Mouse (Mus musculus): Measurements from ENCODE around the gene Gm20388. TPM values are rescaled to one million over a fixed set of nuclear protein-coding genes. Genes with fewer than 3 reads are reported as not detected.

Gene Gm20388
- polyA plus RNA-seq, 1 experiment from 2014 or later: not detected

GRCm38 (mm10) chr8:121218486-121218885 is 1307.8 kb downstream of the Gm20388 start:
- ATAC-seq: no peak
- WGBS (ENCODE audit: insufficient replicate concordance): 76% methylated on average over 3 of the region's 3 CpGs
- Histone ChIP-seq H3K9me3 (replicated peaks) (peaks cover 4% of the 10 kb centered on the region; the same call in 1 of the 2 replicates), H3K4me2 (no peak overlapping the region), H3K4me3 (no peak overlapping the region), H3K36me3 (no peaks in the 10 kb centered on the region), H3K27ac (no peak overlapping the region), H3K9ac (no peak overlapping the region), H3K4me1 (no peaks in the 10 kb centered on the region), H3K27me3 (replicated peaks) (peaks cover 42% of the 10 kb centered on the region)

- H3K4me2 ChIP-seq: no peak overlapping the region
- H3K9me3 ChIP-seq (replicated peaks): no peaks in the 10 kb centered on the region
- H3K27ac ChIP-seq: no peak overlapping the region
- peaks cover 46% of the 10 kb centered on the region for H3K27me3 ChIP-seq (replicated peaks)
- H3K9ac ChIP-seq: no peak overlapping the region
- H3K36me3 ChIP-seq: no peaks in the 10 kb centered on the region
- ATAC-seq: no peak
- H3K4me1 ChIP-seq: no peaks in the 10 kb centered on the region
- no peak overlapping the region for H3K4me3 ChIP-seq
- WGBS (ENCODE audit: insufficient replicate concordance): 36% methylated on average over 33 of the region's 33 CpGs
These were observed 1309.7 kb downstream of the Gm20388 start for GRCm38 (mm10) chr8:121220103-121220899.

GRCm38 (mm10) chr8:121224709-121225108 is 1314.1 kb downstream of the Gm20388 start:
- H3K9ac ChIP-seq: no peak overlapping the region
- H3K4me3 ChIP-seq: no peak overlapping the region
- no peak for ATAC-seq
- peaks cover 59% of the 10 kb centered on the region for H3K27me3 ChIP-seq (replicated peaks)
- H3K9me3 ChIP-seq (replicated peaks): no peaks in the 10 kb centered on the region
- no peak overlapping the region for H3K4me2 ChIP-seq
- no peak overlapping the region for H3K27ac ChIP-seq
- no peaks in the 10 kb centered on the region for H3K4me1 ChIP-seq
- WGBS (ENCODE audit: insufficient replicate concordance): 35% methylated on average over 8 of the region's 8 CpGs
- H3K36me3 ChIP-seq: no peaks in the 10 kb centered on the region

GRCm38 (mm10) chr8:121227756-121228155 is 1317.1 kb downstream of the Gm20388 start:
- no peaks in the 10 kb centered on the region for H3K36me3 ChIP-seq
- WGBS (ENCODE audit: insufficient replicate concordance): 73% methylated on average over 18 of the region's 18 CpGs
- H3K9me3 ChIP-seq (replicated peaks): no peaks in the 10 kb centered on the region
- peaks cover 33% of the 10 kb centered on the region for H3K27me3 ChIP-seq (replicated peaks)
- no peak overlapping the region for H3K9ac ChIP-seq
- no peak overlapping the region for H3K27ac ChIP-seq
- H3K4me3 ChIP-seq: no peak overlapping the region
- H3K4me1 ChIP-seq: no peaks in the 10 kb centered on the region
- H3K4me2 ChIP-seq: no peak overlapping the region
- no peak for ATAC-seq

GRCm38 (mm10) chr8:121228892-121229291 is 1318.3 kb downstream of the Gm20388 start:
- Histone ChIP-seq H3K27me3 (replicated peaks) (peaks cover 26% of the 10 kb centered on the region), H3K9ac (no peak overlapping the region), H3K36me3 (no peaks in the 10 kb centered on the region), H3K4me2 (no peak overlapping the region), H3K4me1 (no peaks in the 10 kb centered on the region), H3K4me3 (no peak overlapping the region), H3K27ac (no peak overlapping the region), H3K9me3 (replicated peaks) (no peaks in the 10 kb centered on the region)
- 43% methylated on average over 3 of the region's 3 CpGs for WGBS (ENCODE audit: insufficient replicate concordance)
- ATAC-seq: no peak

- peaks cover 26% of the 10 kb centered on the region for H3K27me3 ChIP-seq (replicated peaks)
- H3K4me2 ChIP-seq: no peak overlapping the region
- H3K4me1 ChIP-seq: no peaks in the 10 kb centered on the region
- ATAC-seq: no peak
- no peak overlapping the region for H3K27ac ChIP-seq
- no peak overlapping the region for H3K4me3 ChIP-seq
- H3K36me3 ChIP-seq: no peaks in the 10 kb centered on the region
- no peak overlapping the region for H3K9ac ChIP-seq
- 13% methylated on average over 7 of the region's 7 CpGs for WGBS (ENCODE audit: insufficient replicate concordance)
- H3K9me3 ChIP-seq (replicated peaks): no peaks in the 10 kb centered on the region
These were observed 1318.9 kb downstream of the Gm20388 start for GRCm38 (mm10) chr8:121229550-121229949.

- 31% methylated on average over 4 of the region's 4 CpGs for WGBS (ENCODE audit: insufficient replicate concordance)
- Histone ChIP-seq H3K4me3 (no peak overlapping the region), H3K9me3 (replicated peaks) (no peaks in the 10 kb centered on the region), H3K27ac (no peak overlapping the region), H3K9ac (no peak overlapping the region), H3K27me3 (replicated peaks) (peaks cover 5% of the 10 kb centered on the region; the same call in 1 of the 2 replicates), H3K4me2 (no peak overlapping the region), H3K4me1 (no peaks in the 10 kb centered on the region), H3K36me3 (no peaks in the 10 kb centered on the region)
- no peak for ATAC-seq
These were observed 1322.6 kb downstream of the Gm20388 start for GRCm38 (mm10) chr8:121233196-121233595.

- Histone ChIP-seq H3K27ac (no peak overlapping the region), H3K9ac (no peak overlapping the region), H3K4me2 (no peak overlapping the region), H3K4me1 (no peaks in the 10 kb centered on the region), H3K36me3 (no peaks in the 10 kb centered on the region), H3K9me3 (replicated peaks) (no peaks in the 10 kb centered on the region), H3K27me3 (replicated peaks) (no peaks in the 10 kb centered on the region), H3K4me3 (no peak overlapping the region)
- WGBS (ENCODE audit: insufficient replicate concordance): 49% methylated on average over 7 of the region's 7 CpGs
- no peak for ATAC-seq
These were observed 1324.3 kb downstream of the Gm20388 start for GRCm38 (mm10) chr8:121234915-121235314.

GRCm38 (mm10) chr8:121239640-121240039 is 1329.0 kb downstream of the Gm20388 start:
- ATAC-seq: no peak
- H3K36me3 ChIP-seq: no peaks in the 10 kb centered on the region
- no peak overlapping the region for H3K4me2 ChIP-seq
- H3K27me3 ChIP-seq (replicated peaks): peaks cover 11% of the 10 kb centered on the region
- H3K9ac ChIP-seq: no peak overlapping the region
- WGBS (ENCODE audit: insufficient replicate concordance): 76% methylated on average over 6 of the region's 6 CpGs
- H3K4me1 ChIP-seq: peaks cover 4% of the 10 kb centered on the region; the same call in 1 of the 2 replicates
- H3K27ac ChIP-seq: no peak overlapping the region
- H3K4me3 ChIP-seq: no peak overlapping the region
- no peaks in the 10 kb centered on the region for H3K9me3 ChIP-seq (replicated peaks)

GRCm38 (mm10) chr8:121241761-121242552 is 1331.3 kb downstream of the Gm20388 start:
- no peak overlapping the region for H3K9ac ChIP-seq
- no peak overlapping the region for H3K4me2 ChIP-seq
- H3K27me3 ChIP-seq (replicated peaks): peaks cover 11% of the 10 kb centered on the region
- 22% methylated on average over 14 of the region's 14 CpGs for WGBS (ENCODE audit: insufficient replicate concordance)
- H3K36me3 ChIP-seq: no peaks in the 10 kb centered on the region
- no peak overlapping the region; the same call in 1 of the 2 replicates for H3K27ac ChIP-seq
- H3K4me3 ChIP-seq: no peak overlapping the region
- peaks cover 4% of the 10 kb centered on the region; the same call in 1 of the 2 replicates for H3K4me1 ChIP-seq
- H3K9me3 ChIP-seq (replicated peaks): no peaks in the 10 kb centered on the region
- no peak for ATAC-seq

GRCm38 (mm10) chr8:121242671-121243070 is 1332.0 kb downstream of the Gm20388 start:
- Histone ChIP-seq H3K27me3 (replicated peaks) (peaks cover 18% of the 10 kb centered on the region), H3K4me1 (peaks cover 4% of the 10 kb centered on the region; the same call in 1 of the 2 replicates), H3K27ac (no peak overlapping the region), H3K9me3 (replicated peaks) (no peaks in the 10 kb centered on the region), H3K9ac (no peak overlapping the region), H3K36me3 (no peaks in the 10 kb centered on the region), H3K4me2 (no peak overlapping the region), H3K4me3 (no peak overlapping the region)
- ATAC-seq: 0 out of 2 replicates have a peak, but pooled peaks have one; percentile 35
- 43% methylated on average over 13 of the region's 13 CpGs for WGBS (ENCODE audit: insufficient replicate concordance)

GRCm38 (mm10) chr8:121248823-121249222 is 1338.2 kb downstream of the Gm20388 start:
- H3K27me3 ChIP-seq (replicated peaks): peaks cover 43% of the 10 kb centered on the region
- ATAC-seq: no peak; the same call in 1 of the 2 replicates
- 41% methylated on average over 7 of the region's 7 CpGs for WGBS (ENCODE audit: insufficient replicate concordance)

More at GRCm38 (mm10) chr8:121248823-121249222, 1338.2 kb downstream of the Gm20388 start:
- Histone ChIP-seq H3K4me1 (no peaks in the 10 kb centered on the region), H3K27ac (no peak overlapping the region), H3K36me3 (no peaks in the 10 kb centered on the region), H3K9me3 (replicated peaks) (no peaks in the 10 kb centered on the region), H3K4me2 (no peak overlapping the region), H3K9ac (no peak overlapping the region), H3K4me3 (no peak overlapping the region)

Data from liver, embryonic 12.5 days (tissue).